Mouse (Mus musculus) spleen, postnatal 36 days (tissue): ENCODE data around the gene Capg.
A peak's percentile ranks its signal among the peaks of the same experiment; 100 is the strongest.
"Not testable (repeated sequence)": the region's sequence is repeated elsewhere in the genome, so short reads cannot be mapped to it uniquely, and the experiment has no call there.

Experiments used
- DNase-seq, 2 experiments: peaks; one replicate each; pipeline ENCODE4 v3.0.0; 2022; ENCODE audit warnings: low spot score in 2 of 2, mixed read lengths in 1 of 2

Capg gene

GRCm38 (mm10) chr6:72532580-72532979, 11.6 kb upstream of the Capg start:
- no peak for DNase-seq

GRCm38 (mm10) chr6:72533555-72533954, 10.6 kb upstream of the Capg start:
- not testable (repeated sequence) for DNase-seq

- DNase-seq, result peak; percentile 41 to 53
Measured at GRCm38 (mm10) chr6:72534035-72534809, 10.0 kb upstream of the Capg start.

GRCm38 (mm10) chr6:72535165-72535564, 9.0 kb upstream of the Capg start:
- DNase-seq, result peak; percentile 77 to 85

DNA sequence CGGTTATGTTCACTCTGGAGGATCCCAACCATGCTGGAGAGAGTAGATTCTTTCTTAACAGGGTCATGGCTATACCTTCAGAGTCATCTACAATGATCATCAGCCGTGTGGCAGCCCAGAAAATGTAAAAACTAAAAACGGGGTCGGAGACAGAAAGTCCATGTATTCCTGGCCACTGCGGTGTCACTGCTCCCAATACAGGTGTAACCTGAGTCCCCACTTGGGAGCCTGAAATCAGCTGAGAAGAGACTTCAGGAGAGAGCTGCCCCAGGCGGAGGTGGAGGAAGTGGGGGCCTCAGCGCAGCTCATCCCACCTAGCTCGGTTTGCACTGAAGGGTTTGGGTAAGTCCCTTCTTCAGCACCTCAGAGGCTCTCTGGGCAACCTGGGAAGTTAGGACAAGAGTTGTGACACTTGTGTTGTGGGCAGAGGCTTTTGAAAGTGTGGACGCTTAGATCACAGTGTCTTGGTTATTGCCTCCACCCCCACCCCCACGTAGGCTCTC, 6.1 kb upstream of the Capg start:
- no peak for DNase-seq

GRCm38 (mm10) chr6:72538562-72539031, 5.6 kb upstream of the Capg start:
- peak; percentile 91 to 93 for DNase-seq

GRCm38 (mm10) chr6:72543265-72543850, 833 bp upstream of the Capg start:
- DNase-seq, result no peak

- no peak for DNase-seq
Measured at GRCm38 (mm10) chr6:72545377-72545776, 1.2 kb downstream of the Capg start.

DNA sequence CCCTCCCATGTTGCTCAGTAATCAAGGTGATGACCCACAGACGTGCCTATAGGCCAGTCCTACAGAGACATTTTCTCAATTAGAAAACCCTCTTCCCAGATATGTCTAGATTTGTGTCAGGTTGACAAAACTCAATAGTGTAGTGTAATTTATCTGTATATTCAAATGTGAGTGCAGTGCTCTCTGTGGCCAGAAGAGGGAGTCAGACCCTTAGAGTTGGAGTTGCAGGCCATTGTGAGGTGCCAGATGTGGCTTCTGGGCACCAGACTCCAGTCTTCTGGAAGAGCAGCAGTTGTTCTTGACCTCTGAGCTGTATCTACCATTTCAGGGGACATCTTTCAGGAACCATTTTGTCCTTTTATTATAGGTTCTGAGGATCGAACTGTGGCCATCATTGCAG, 2.9 kb downstream of the Capg start:
- no peak for DNase-seq

- no peak for DNase-seq
Measured at GRCm38 (mm10) chr6:72547862-72548261, 3.7 kb downstream of the Capg start.

GRCm38 (mm10) chr6:72549041-72549580, 4.9 kb downstream of the Capg start:
- peak; percentile 80 to 83 for DNase-seq

DNA sequence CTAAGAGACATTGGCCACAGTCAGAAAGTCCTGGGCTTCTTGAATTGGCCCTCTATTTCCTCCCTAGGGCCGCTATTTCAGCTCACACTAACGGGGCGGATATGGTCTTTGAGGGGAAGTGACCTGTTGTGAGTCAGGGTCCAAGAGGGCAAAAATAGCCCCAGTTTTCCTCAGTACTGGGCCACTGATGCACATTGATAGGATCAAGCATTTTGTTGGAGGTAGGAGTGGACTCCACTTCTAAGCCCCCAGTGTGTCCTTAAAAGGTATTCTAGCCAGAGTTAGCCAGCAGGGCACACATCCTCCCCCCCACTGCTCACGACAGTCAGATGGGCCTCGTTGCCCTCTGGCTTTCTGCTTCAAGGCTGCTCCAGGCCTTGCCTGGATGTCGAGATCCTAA, 5.8 kb downstream of the Capg start:
- no peak for DNase-seq

DNA sequence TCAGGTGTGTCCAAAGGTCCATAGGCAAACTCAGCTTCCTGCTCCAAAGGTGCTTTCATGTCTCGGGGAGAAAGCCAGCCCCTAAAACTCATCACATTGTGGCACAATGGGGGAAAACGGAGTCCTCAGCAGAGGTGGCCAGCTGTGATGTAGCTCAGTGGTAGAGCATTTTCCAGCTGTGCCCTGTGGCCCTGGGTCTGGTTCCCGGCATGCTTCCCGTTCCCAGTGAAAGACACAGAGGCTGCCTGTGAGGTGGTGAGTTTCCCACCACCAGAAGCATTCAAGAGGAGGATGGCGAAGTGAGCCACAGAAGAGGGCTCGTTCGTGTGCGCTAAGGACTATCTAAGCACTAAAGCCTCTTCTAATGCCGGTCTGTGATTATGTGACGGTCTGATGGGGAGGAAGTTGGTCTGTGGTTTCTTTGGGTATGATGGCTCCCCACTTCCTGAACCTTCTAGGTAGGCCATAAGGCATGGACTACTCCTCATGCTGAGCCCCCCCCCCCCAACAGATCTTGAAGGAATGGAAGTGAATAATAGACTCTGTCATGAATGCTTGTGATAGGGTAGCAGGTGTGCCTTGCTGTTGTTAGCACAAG, 6.4 kb downstream of the Capg start:
- DNase-seq, result peak; percentile 64 to 67

DNA sequence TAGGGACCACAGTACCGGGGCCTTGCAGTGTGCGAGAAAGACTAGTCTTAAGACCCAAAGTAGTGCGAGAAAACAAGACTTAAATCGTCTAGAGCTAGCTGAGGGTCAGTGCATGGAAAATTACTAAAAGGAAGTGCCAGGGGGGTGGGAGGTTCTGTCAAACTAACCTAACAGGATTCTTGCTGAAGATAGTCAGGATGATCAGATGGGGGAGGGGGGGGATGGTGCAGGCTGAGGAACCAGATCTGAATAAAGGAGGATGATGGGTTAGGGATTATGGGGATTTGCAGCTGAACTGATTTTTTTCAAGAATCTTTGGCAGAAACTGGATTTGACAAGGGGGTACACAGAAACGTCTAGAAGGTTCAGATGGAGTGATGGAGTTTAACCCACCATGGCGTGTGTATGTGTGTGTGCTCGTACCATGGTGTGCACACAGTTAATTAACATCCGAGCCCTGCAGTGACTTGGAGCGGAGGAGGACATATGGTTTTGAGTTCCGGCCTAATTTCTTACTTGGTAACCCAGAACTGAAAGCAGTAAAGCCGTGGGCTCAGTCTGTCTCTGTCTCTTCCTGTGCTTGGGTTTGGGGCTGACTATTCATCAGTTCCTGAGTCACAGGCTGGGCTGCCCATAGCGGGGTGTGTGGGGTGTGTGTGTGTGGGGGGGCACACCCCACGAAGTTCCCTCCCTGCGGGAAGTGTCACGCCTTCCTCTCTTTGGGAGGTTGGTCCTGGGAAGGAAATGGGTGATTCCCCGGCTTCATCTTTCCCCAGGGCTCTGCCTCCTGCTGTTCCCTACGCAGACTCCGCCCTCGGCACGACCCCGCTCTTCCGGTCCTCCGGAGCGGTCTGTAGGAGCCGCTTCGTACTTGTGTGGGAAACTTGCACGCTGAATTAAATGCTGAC, 8.2 kb downstream of the Capg start:
- peak; percentile 74 to 76 for DNase-seq

DNA sequence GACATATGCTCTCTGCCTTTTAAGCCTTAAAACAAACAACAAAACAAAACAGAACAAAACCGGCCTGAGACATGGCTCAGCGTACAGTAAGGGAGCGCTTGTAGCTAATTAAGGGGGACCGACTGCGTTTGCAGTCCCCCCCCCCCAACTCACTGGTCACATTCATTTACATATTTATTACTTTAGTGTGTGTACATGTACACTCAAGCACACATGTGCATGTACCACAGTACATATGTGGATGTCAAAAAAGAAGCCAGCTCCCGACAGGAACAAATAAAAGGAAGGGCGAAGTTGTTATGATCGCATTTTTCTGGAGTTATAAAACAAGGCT, 8.9 kb downstream of the Capg start:
- no peak for DNase-seq

GRCm38 (mm10) chr6:72560801-72561200, 16.6 kb downstream of the Capg start:
- DNase-seq, result no peak

DNA sequence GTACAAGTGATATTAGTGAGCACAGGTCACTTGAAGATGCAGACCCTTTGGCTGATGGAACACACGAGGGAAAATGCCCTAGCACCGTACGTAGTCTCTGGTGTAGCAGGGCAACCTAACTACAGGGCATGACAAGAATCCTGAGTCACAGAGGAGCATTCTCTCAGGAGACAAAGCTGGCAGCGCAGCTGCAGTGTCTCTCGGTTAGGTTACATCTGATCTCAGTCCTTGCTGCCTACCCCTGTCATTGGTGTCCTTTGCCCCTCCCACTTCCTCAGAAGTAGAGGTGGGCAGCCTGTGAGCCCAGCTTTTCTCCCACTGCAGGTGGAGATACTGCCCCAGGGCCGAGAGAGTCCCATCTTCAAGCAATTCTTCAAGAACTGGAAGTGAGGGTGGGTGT, 18.3 kb downstream of the Capg start:
- no peak for DNase-seq

- DNase-seq, result no peak
Measured at GRCm38 (mm10) chr6:72562894-72563293, 18.7 kb downstream of the Capg start.

GRCm38 (mm10) chr6:72565506-72565905, 21.3 kb downstream of the Capg start:
- DNase-seq, result no peak

DNA sequence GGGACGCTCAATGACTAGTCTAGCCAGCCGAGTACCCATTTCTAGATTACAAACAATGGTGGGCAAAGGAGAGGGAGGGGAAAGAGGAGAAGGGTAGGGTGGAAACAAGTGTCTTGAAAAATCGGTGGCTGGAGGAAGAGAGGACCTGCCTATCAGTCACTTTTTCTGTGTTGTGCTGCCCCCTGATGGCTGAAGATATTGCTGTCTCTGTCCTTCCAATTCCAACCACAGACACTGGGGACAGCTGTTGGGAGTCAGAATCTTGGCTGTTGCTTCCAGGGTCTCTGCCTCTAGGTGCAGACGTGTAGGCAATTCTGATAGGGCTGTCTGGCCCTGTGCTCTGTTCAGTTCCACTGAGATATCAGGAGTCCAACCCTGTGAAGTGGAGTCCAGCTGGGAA, 21.9 kb downstream of the Capg start:
- DNase-seq, result peak; percentile 74 to 79

GRCm38 (mm10) chr6:72567508-72567907, 23.3 kb downstream of the Capg start:
- DNase-seq, result no peak

GRCm38 (mm10) chr6:72568736-72569135, 24.5 kb downstream of the Capg start:
- DNase-seq, result no peak
